ENCODE assay signal across 8 mouse cellular contexts in the genomic region with DNA sequence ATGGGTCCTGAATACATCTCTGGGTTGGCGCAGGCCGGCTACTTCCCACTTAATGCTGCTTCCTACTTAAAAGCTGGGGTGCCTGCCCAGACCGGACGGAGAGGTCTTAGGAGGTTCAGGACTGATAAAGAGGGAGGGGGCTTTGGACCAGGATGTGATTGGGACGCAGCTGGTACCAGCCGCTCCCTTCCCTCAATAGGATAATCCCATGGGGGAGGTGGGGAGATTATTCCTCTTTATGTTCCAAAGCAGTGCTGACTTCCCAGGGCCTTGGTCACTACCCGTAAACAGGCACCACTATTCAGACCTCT. TPM values are rescaled to one million over a fixed set of nuclear protein-coding genes. Genes with fewer than 3 reads are reported as not detected.
A peak's percentile ranks its signal among the peaks of the same experiment; 100 is the strongest.
DNase-seq lines count a peak whose midpoint lies in the region; ATAC-seq and TF ChIP-seq lines count a peak whose summit lies in the region.

No protein-coding gene starts in this region.

- no peak for TF ChIP-seq CTCF in lung, embryonic 14.5 days (IDR thresholded peaks at IDR 0.05; ENCODE audit: low read depth)
- no peak for TF ChIP-seq CTCF in small intestine, adult 2 months (IDR thresholded peaks at IDR 0.05; ENCODE audit: extremely low read depth, insufficient read length, insufficient replicate concordance, low read depth, low read length)

- peak overlapping the region; percentile 68 for H3K4me3 ChIP-seq in lung, embryonic 14.5 days (ENCODE audit: low read depth, low read length)
- peak overlapping the region; percentile 58 for H3K4me3 ChIP-seq in forebrain, embryonic 13.5 days
- peak overlapping the region; percentile 61 for H3K4me3 ChIP-seq in limb, embryonic 14.5 days (replicated peaks; ENCODE audit: low read length)
- H3K4me3 ChIP-seq in small intestine, adult 2 months (ENCODE audit: low read depth, low read length), result peak overlapping the region; percentile 71

- peak overlapping the region; percentile 88 for H3K27ac ChIP-seq in lung, embryonic 14.5 days (ENCODE audit: low read depth)
- no peak overlapping the region for H3K27ac ChIP-seq in forebrain, embryonic 13.5 days
- no peak overlapping the region for H3K27ac ChIP-seq in limb, embryonic 14.5 days (replicated peaks; ENCODE audit: low read depth, low read length)
- H3K27ac ChIP-seq in small intestine, adult 2 months (ENCODE audit: insufficient read depth, low read depth, low read length), result peak overlapping the region; percentile 62

- no peaks in the 10 kb centered on the region for H3K36me3 ChIP-seq in lung, embryonic 14.5 days (ENCODE audit: insufficient read depth)
- H3K36me3 ChIP-seq in forebrain, embryonic 13.5 days (ENCODE audit: poor library complexity, severe bottlenecking), result no peaks in the 10 kb centered on the region
- H3K36me3 ChIP-seq in limb, embryonic 14.5 days (ENCODE audit: control insufficient read depth, insufficient read depth, low read length), result no peaks in the 10 kb centered on the region
- no peaks in the 10 kb centered on the region for H3K36me3 ChIP-seq in small intestine, adult 2 months (ENCODE audit: control insufficient read depth, insufficient read depth, low read length)

- peaks cover 18% of the 10 kb centered on the region; the same call in 1 of the 2 replicates for H3K27me3 ChIP-seq in lung, embryonic 14.5 days (ENCODE audit: insufficient read depth, low read length)
- peaks cover 57% of the 10 kb centered on the region for H3K27me3 ChIP-seq in forebrain, embryonic 13.5 days
- H3K27me3 ChIP-seq in limb, embryonic 14.5 days (ENCODE audit: control insufficient read depth, insufficient read depth, low read length), result no peaks in the 10 kb centered on the region
- H3K27me3 ChIP-seq in small intestine, adult 2 months (ENCODE audit: control insufficient read depth, insufficient read depth, low read length), result peaks cover 11% of the 10 kb centered on the region; the same call in 1 of the 2 replicates

- WGBS in lung, embryonic 14.5 days, result 6% methylated on average over 7 of the region's 7 CpGs
- 2% methylated on average over 7 of the region's 7 CpGs for WGBS in forebrain, embryonic 13.5 days
- 12% methylated on average over 7 of the region's 7 CpGs for WGBS in limb, embryonic 14.5 days
- 43% methylated on average over 7 of the region's 7 CpGs for WGBS in small intestine, adult 2 months

- H3K9ac ChIP-seq in lung, embryonic 14.5 days, result peak overlapping the region; percentile 72
- H3K9ac ChIP-seq in forebrain, embryonic 13.5 days, result peak overlapping the region; percentile 78
- peak overlapping the region; percentile 75 for H3K9ac ChIP-seq in limb, embryonic 14.5 days (ENCODE audit: low read depth, low read length, severe bottlenecking)

- DNase-seq in lung, embryonic 14.5 days, result peak; percentile 56
- no peak for DNase-seq in lung, adult 18-20 months
- DNase-seq in limb, embryonic 14.5 days (ENCODE audit: low spot score), result no peak
- DNase-seq in layer of hippocampus, postnatal 25 days (ENCODE audit: extremely low spot score in 1 of 2, low spot score in 1 of 2), result no peak
- DNase-seq in urinary bladder, adult 2 months (ENCODE audit: low spot score), result no peak
- no peak for DNase-seq in frontal cortex, postnatal 36 days (ENCODE audit: low spot score in 2 of 2)

- no peaks in the 10 kb centered on the region for H3K9me3 ChIP-seq in lung, embryonic 14.5 days (ENCODE audit: low read depth, low read length)
- H3K9me3 ChIP-seq in forebrain, embryonic 13.5 days (replicated peaks), result no peaks in the 10 kb centered on the region
- no peaks in the 10 kb centered on the region for H3K9me3 ChIP-seq in limb, embryonic 14.5 days (ENCODE audit: control insufficient read depth, low read length)

- TF ChIP-seq POLR2A in limb, embryonic 14.5 days (IDR thresholded peaks at IDR 0.05; ENCODE audit: borderline replicate concordance, extremely low read depth, insufficient read depth, insufficient read length), result no peak
- no peak for TF ChIP-seq POLR2A in small intestine, adult 2 months (IDR thresholded peaks at IDR 0.05; ENCODE audit: low read depth, low read length)

- H3K4me2 ChIP-seq in lung, embryonic 14.5 days, result peak overlapping the region; percentile 89
- peak overlapping the region; percentile 97 for H3K4me2 ChIP-seq in forebrain, embryonic 13.5 days
- H3K4me2 ChIP-seq in limb, embryonic 14.5 days (replicated peaks; ENCODE audit: low read depth, low read length, severe bottlenecking), result peak overlapping the region; percentile 97

- H3K4me1 ChIP-seq in lung, embryonic 14.5 days (ENCODE audit: insufficient read depth), result peaks cover 3% of the 10 kb centered on the region
- H3K4me1 ChIP-seq in forebrain, embryonic 13.5 days, result peaks cover 12% of the 10 kb centered on the region
- peaks cover 14% of the 10 kb centered on the region; the same call in 1 of the 2 replicates for H3K4me1 ChIP-seq in limb, embryonic 14.5 days (ENCODE audit: control insufficient read depth, insufficient read depth, low read length)
- peaks cover 13% of the 10 kb centered on the region for H3K4me1 ChIP-seq in small intestine, adult 2 months (ENCODE audit: control insufficient read depth, insufficient read depth, insufficient read length, low read length)

- ATAC-seq in lung, embryonic 14.5 days (ENCODE audit: insufficient read depth), result no peak
- peak; percentile 55; the same call in 1 of the 2 replicates for ATAC-seq in forebrain, embryonic 13.5 days
- ATAC-seq in limb, embryonic 14.5 days (ENCODE audit: low FRiP score, low read depth), result no peak

RNA-seq across cellular contexts. Expression of a gene that starts 0.8 kb away (rescaled TPM):
- 271 and 276 TPM in 2 replicates for polyA plus RNA-seq in lung, embryonic 14.5 days (2014; fragmentation: Nextera tagmentation; extraction: Ambion mirVana)
- polyA plus RNA-seq in forebrain, embryonic 13.5 days (2015; fragmentation: Nextera tagmentation; extraction: Ambion mirVana), result 43.9 and 55.3 TPM in 2 replicates
- 89.4 and 108 TPM in 2 replicates for polyA plus RNA-seq in limb, embryonic 14.5 days (2012; rRNA removed)
- 98.9 and 104 TPM in 2 replicates for polyA plus RNA-seq in limb, embryonic 14.5 days (2014; fragmentation: Nextera tagmentation; extraction: Ambion mirVana)
- 15.1 and 25.8 TPM in 2 replicates for polyA plus RNA-seq in small intestine, adult 2 months (2012; rRNA removed)
- total RNA-seq in layer of hippocampus, postnatal 25 days (2021), result 10 to 100 TPM; 50.2 to 72.5 TPM
- polyA plus RNA-seq in urinary bladder, adult 2 months (2012; rRNA removed), result 79.5 and 82.0 TPM in 2 replicates

RNA-seq across cellular contexts. Expression of a gene that starts 6.8 kb away (rescaled TPM):
- polyA plus RNA-seq in lung, embryonic 14.5 days (2014; fragmentation: Nextera tagmentation; extraction: Ambion mirVana), result 132 and 139 TPM in 2 replicates
- polyA plus RNA-seq in forebrain, embryonic 13.5 days (2015; fragmentation: Nextera tagmentation; extraction: Ambion mirVana), result 92.6 and 109 TPM in 2 replicates
- 70.3 and 71.7 TPM in 2 replicates for polyA plus RNA-seq in limb, embryonic 14.5 days (2012; rRNA removed)
- polyA plus RNA-seq in limb, embryonic 14.5 days (2014; fragmentation: Nextera tagmentation; extraction: Ambion mirVana), result 120 and 124 TPM in 2 replicates
- polyA plus RNA-seq in small intestine, adult 2 months (2012; rRNA removed), result 28.9 and 64.8 TPM in 2 replicates
- 10 to 100 TPM; 70.0 to 75.2 TPM for total RNA-seq in layer of hippocampus, postnatal 25 days (2021)
- polyA plus RNA-seq in urinary bladder, adult 2 months (2012; rRNA removed), result 73.3 and 91.1 TPM in 2 replicates

RNA-seq across cellular contexts. Expression of a gene that starts 13.7 kb away (rescaled TPM):
- polyA plus RNA-seq in lung, embryonic 14.5 days (2014; fragmentation: Nextera tagmentation; extraction: Ambion mirVana), result 5.3 and 5.8 TPM in 2 replicates
- polyA plus RNA-seq in forebrain, embryonic 13.5 days (2015; fragmentation: Nextera tagmentation; extraction: Ambion mirVana), result 4.4 and 4.5 TPM in 2 replicates
- polyA plus RNA-seq in limb, embryonic 14.5 days (2012; rRNA removed), result 14.9 and 18.4 TPM in 2 replicates
- polyA plus RNA-seq in limb, embryonic 14.5 days (2014; fragmentation: Nextera tagmentation; extraction: Ambion mirVana), result 9.9 and 10.7 TPM in 2 replicates
- 3.0 and 7.9 TPM in 2 replicates for polyA plus RNA-seq in small intestine, adult 2 months (2012; rRNA removed)
- total RNA-seq in layer of hippocampus, postnatal 25 days (2021), result 1 to 10 TPM; 6.2 to 7.7 TPM
- polyA plus RNA-seq in urinary bladder, adult 2 months (2012; rRNA removed), result 7.4 and 10.6 TPM in 2 replicates

RNA-seq across cellular contexts. Expression of a gene that starts 20.4 kb away (rescaled TPM):
- 17.4 and 18.9 TPM in 2 replicates for polyA plus RNA-seq in lung, embryonic 14.5 days (2014; fragmentation: Nextera tagmentation; extraction: Ambion mirVana)
- 12.1 and 13.8 TPM in 2 replicates for polyA plus RNA-seq in forebrain, embryonic 13.5 days (2015; fragmentation: Nextera tagmentation; extraction: Ambion mirVana)
- polyA plus RNA-seq in limb, embryonic 14.5 days (2012; rRNA removed), result 28.3 and 28.4 TPM in 2 replicates
- 14.4 and 17.0 TPM in 2 replicates for polyA plus RNA-seq in limb, embryonic 14.5 days (2014; fragmentation: Nextera tagmentation; extraction: Ambion mirVana)
- 7.9 and 20.0 TPM in 2 replicates for polyA plus RNA-seq in small intestine, adult 2 months (2012; rRNA removed)
- 10 to 100 TPM; 57.1 to 62.1 TPM for total RNA-seq in layer of hippocampus, postnatal 25 days (2021)
- 45.0 and 45.7 TPM in 2 replicates for polyA plus RNA-seq in urinary bladder, adult 2 months (2012; rRNA removed)

RNA-seq across cellular contexts. Expression of a gene that starts 32.2 kb away (rescaled TPM):
- polyA plus RNA-seq in lung, embryonic 14.5 days (2014; fragmentation: Nextera tagmentation; extraction: Ambion mirVana), result 1.0 and 1.9 TPM in 2 replicates
- 1.2 and 1.9 TPM in 2 replicates for polyA plus RNA-seq in forebrain, embryonic 13.5 days (2015; fragmentation: Nextera tagmentation; extraction: Ambion mirVana)
- polyA plus RNA-seq in limb, embryonic 14.5 days (2012; rRNA removed), result 1.1 and 1.6 TPM in 2 replicates
- 0.61 and 0.93 TPM in 2 replicates for polyA plus RNA-seq in limb, embryonic 14.5 days (2014; fragmentation: Nextera tagmentation; extraction: Ambion mirVana)
- 0.09 and 0.20 TPM in 2 replicates for polyA plus RNA-seq in small intestine, adult 2 months (2012; rRNA removed)
- under 1 TPM; 0.25 to 0.35 TPM for total RNA-seq in layer of hippocampus, postnatal 25 days (2021)
- polyA plus RNA-seq in urinary bladder, adult 2 months (2012; rRNA removed), result 1.4 and 1.5 TPM in 2 replicates

Comparison
In these comparisons a context has a peak if more than half of its experiments do, and no peak if none do; other contexts are left out.
1. H3K27ac ChIP-seq: peak in lung, embryonic 14.5 days (single experiment) and small intestine, adult 2 months (single experiment); none in forebrain, embryonic 13.5 days (single experiment) and limb, embryonic 14.5 days (single experiment).
2. Peak in every context shown above with its lines, with median percentiles within 50 percentile points of each other: H3K4me2 ChIP-seq, H3K4me3 ChIP-seq and H3K9ac ChIP-seq.